In the genomic region with DNA sequence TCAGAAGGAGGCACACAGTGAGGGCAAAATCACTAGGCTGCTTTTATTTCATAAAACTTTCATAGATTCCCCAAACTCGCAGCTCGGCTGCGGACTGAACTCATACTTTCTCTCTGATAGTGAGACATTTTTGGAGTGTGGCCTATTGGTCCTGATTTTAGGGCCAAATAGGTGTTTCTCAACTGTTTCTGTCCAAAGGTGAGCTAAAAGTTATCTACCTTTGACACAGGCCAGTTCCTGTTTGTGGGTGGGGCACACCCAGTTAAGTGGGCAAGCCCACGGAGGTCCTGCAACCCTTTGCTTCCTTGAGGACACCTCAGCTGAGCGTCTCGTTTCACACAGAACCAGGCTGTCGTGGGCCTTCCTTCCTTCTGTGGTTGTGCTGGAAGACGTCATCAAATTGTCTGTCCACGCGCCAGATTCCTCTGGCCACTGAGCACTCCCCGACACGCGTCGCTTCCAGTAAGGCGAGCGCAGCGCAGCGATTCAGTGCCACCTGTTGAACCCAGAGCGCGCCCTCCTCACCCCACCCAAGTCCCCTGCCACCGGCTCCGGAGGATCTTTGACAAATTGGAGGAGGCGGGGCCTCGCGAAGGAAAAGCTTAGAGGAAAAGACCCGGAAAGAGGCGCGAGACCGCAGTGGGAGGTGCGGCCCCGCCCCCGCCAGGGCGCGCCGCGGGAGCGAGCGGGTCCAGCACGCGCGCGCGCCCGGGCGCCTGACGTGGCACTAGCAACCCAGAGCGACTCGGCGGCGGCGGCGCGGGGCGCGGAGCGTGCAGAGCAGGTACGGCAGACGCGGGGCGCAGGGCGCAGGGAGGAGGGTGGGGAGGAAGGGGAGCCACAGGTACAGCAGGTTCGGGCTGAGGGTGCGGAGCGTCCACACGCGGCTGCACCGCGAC, we compare ENCODE assay signal across 8 mouse cellular contexts. TPM values are rescaled to one million over a fixed set of nuclear protein-coding genes. Genes with fewer than 3 reads are reported as not detected.
DNase-seq lines count a peak whose midpoint lies in the region; ATAC-seq lines count a peak whose summit lies in the region.

Gene Sec24d, plus strand, starts transcription at position 703 of the 899 bp plus-strand sequence.

- H3K4me3 ChIP-seq in intestine, embryonic 16.5 days (ENCODE audit: low read length), result peak within 1 kb of the TSS; percentile 80

- 2% methylated on average over 67 of the region's 68 CpGs for WGBS in intestine, embryonic 16.5 days

- 0 out of 2 replicates have a peak, but pooled peaks cover 5% of the 10 kb centered on the region for H3K4me1 ChIP-seq in intestine, embryonic 16.5 days (ENCODE audit: control insufficient read depth, insufficient read depth, low read length)

- 0 out of 2 replicates have a peak, but pooled peaks cover 10% of the 10 kb centered on the region for H3K36me3 ChIP-seq in intestine, embryonic 16.5 days (ENCODE audit: control insufficient read depth, insufficient read depth, low read length)

- peak within 1 kb of the TSS; percentile 88 for H3K9ac ChIP-seq in intestine, embryonic 16.5 days (ENCODE audit: low read depth, low read length)

- intact Hi-C loops in left cerebral cortex, postnatal 25 days (cut with DNase I), result loop anchor here (1.0 kb wide), 1 partner anchor 31 kb away; no protein-coding TSS in a partner anchor

- peak; percentile 81 to 88 for DNase-seq in adrenal gland, adult 18-20 months (ENCODE audit: low spot score in 2 of 2)
- DNase-seq in embryo, embryonic 11.5 days (ENCODE audit: low read depth, low spot score), result peak; percentile 61
- peak; percentile 75 to 89 for DNase-seq in gastrocnemius, postnatal 4 days (ENCODE audit: low spot score in 2 of 2)
- DNase-seq in left cerebral cortex, postnatal 25 days (ENCODE audit: low spot score in 2 of 2), result peak; percentile 71 to 83
- DNase-seq in mesoderm, embryonic 11.5 days (ENCODE audit: low read depth, low spot score), result peak; percentile 84
- peak; percentile 83 for DNase-seq in right cerebral cortex, postnatal 25 days
- DNase-seq in urinary bladder, postnatal 36 days (ENCODE audit: low spot score in 2 of 2), result peak; percentile 83 to 84

- H3K27ac ChIP-seq in intestine, embryonic 16.5 days (ENCODE audit: low read length), result peak within 1 kb of the TSS; percentile 87

- H3K9me3 ChIP-seq in intestine, embryonic 16.5 days (ENCODE audit: control insufficient read depth, low read length), result no peaks in the 10 kb centered on the region

- peak within 1 kb of the TSS; percentile 68 for H3K4me2 ChIP-seq in intestine, embryonic 16.5 days (ENCODE audit: low read depth, low read length)

- peak; percentile 92 for ATAC-seq in intestine, embryonic 16.5 days

- H3K27me3 ChIP-seq in intestine, embryonic 16.5 days (replicated peaks; ENCODE audit: control insufficient read depth, insufficient read depth, low read length), result no peaks in the 10 kb centered on the region

RNA-seq across cellular contexts. Expression of gene Sec24d, which starts in this region (rescaled TPM):
- 100 to 1,000 TPM in 1 of 2 experiments, 10 to 100 TPM in 1; 45.0 to 159 TPM for total RNA-seq in adrenal gland, adult 18-20 months (2021)
- 10 to 100 TPM; 61.3 to 69.4 TPM for total RNA-seq in gastrocnemius, postnatal 4 days (2021)
- 91.2 and 109 TPM in 2 replicates for polyA plus RNA-seq in intestine, embryonic 16.5 days (2015; fragmentation: Nextera tagmentation; extraction: Ambion mirVana)
- total RNA-seq in left cerebral cortex, postnatal 25 days (2021), result 10 to 100 TPM; 10.5 to 12.6 TPM

Comparison
In these comparisons a context has a peak if more than half of its experiments do, and no peak if none do; other contexts are left out.
1. Peak in every context shown above with its lines: DNase-seq, ATAC-seq, H3K4me3 ChIP-seq and H3K27ac ChIP-seq.